Mouse (Mus musculus): ENCODE data around the gene Hes7. TPM values are rescaled to one million over a fixed set of nuclear protein-coding genes. Genes with fewer than 3 reads are reported as not detected.
"Not testable (repeated sequence)": the region's sequence is repeated elsewhere in the genome, so short reads cannot be mapped to it uniquely, and the experiment has no call there.

Hes7 gene
- total RNA-seq, 2 experiments from 2014 or later = not detected

GRCm38 (mm10) chr11:69087082-69087481 lies 33.1 kb upstream of the Hes7 start:
- intact Hi-C loops (cut with DNase I) = no loop called here
- no peak for DNase-seq

GRCm38 (mm10) chr11:69087597-69087996 lies 32.6 kb upstream of the Hes7 start:
- intact Hi-C loops (cut with DNase I) = no loop called here
- no peak for DNase-seq

- intact Hi-C loops (cut with DNase I) = loop anchor here (2.0 kb wide), 1 partner anchor 15 kb away; no protein-coding TSS in a partner anchor
- DNase-seq = peak; percentile 88 to 90
These were observed 31.9 kb upstream of the Hes7 start, which contains the start of gene Vamp2 for GRCm38 (mm10) chr11:69088103-69088855. Gene Vamp2 (plus strand): TSS chr11:69088490.

GRCm38 (mm10) chr11:69088856-69089615 lies 31.2 kb upstream of the Hes7 start:
- no peak for DNase-seq
- intact Hi-C loops (cut with DNase I) = loop anchor here (2.0 kb wide), 1 partner anchor 16 kb away; no protein-coding TSS in a partner anchor

GRCm38 (mm10) chr11:69089616-69090290 lies 30.5 kb upstream of the Hes7 start:
- DNase-seq = no peak
- intact Hi-C loops (cut with DNase I) = loop anchor here (2.0 to 10.0 kb wide), 3 partner anchors 17 to 895 kb away; partner anchors contain the start of genes Ctdnep1, Elp5 and Kdm6b

GRCm38 (mm10) chr11:69090367-69090766 lies 29.8 kb upstream of the Hes7 start:
- no peak for DNase-seq
- intact Hi-C loops (cut with DNase I) = loop anchor here (10.0 kb wide), 2 partner anchors 324 to 894 kb away; partner anchors contain the start of genes Ctdnep1, Elp5 and Kdm6b

GRCm38 (mm10) chr11:69091566-69092385 lies 28.4 kb upstream of the Hes7 start:
- intact Hi-C loops (cut with DNase I) = loop anchor here (10.0 kb wide), 2 partner anchors 323 to 893 kb away; partner anchors contain the start of genes Ctdnep1, Elp5 and Kdm6b
- no peak for DNase-seq

- DNase-seq = peak; percentile 86 to 87
These were observed 27.8 kb upstream of the Hes7 start for GRCm38 (mm10) chr11:69092386-69092751.

GRCm38 (mm10) chr11:69092871-69093270 lies 27.3 kb upstream of the Hes7 start:
- intact Hi-C loops (cut with DNase I) = loop anchor here (10.0 kb wide), 2 partner anchors 322 to 892 kb away; partner anchors contain the start of genes Ctdnep1, Elp5 and Kdm6b

More at GRCm38 (mm10) chr11:69092386-69092751, 27.8 kb upstream of the Hes7 start:
- intact Hi-C loops (cut with DNase I) = loop anchor here (10.0 kb wide), 2 partner anchors 322 to 892 kb away; partner anchors contain the start of genes Ctdnep1, Elp5 and Kdm6b

GRCm38 (mm10) chr11:69093856-69094255 lies 26.3 kb upstream of the Hes7 start:
- DNase-seq = not testable (repeated sequence)
- intact Hi-C loops (cut with DNase I) = loop anchor here (10.0 kb wide), 2 partner anchors 321 to 891 kb away; partner anchors contain the start of genes Ctdnep1, Elp5 and Kdm6b

More at GRCm38 (mm10) chr11:69092871-69093270, 27.3 kb upstream of the Hes7 start:
- DNase-seq = no peak

GRCm38 (mm10) chr11:69094697-69095429 lies 25.3 kb upstream of the Hes7 start, which contains the start of gene Per1:
Gene Per1 (plus strand): TSS chr11:69095217.
- intact Hi-C loops (cut with DNase I) = loop anchor here (10.0 kb wide), 2 partner anchors 320 to 890 kb away; partner anchors contain the start of genes Ctdnep1, Elp5 and Kdm6b
- peak; percentile 96 to 98 for DNase-seq

- DNase-seq = no peak
- intact Hi-C loops (cut with DNase I) = loop anchor here (10.0 kb wide), 2 partner anchors 319 to 889 kb away; partner anchors contain the start of genes Ctdnep1, Elp5 and Kdm6b
These were observed 24.5 kb upstream of the Hes7 start for GRCm38 (mm10) chr11:69095511-69096231.

- intact Hi-C loops (cut with DNase I) = loop anchor here (10.0 kb wide), 2 partner anchors 318 to 888 kb away; partner anchors contain the start of genes Ctdnep1, Elp5 and Kdm6b
These were observed 23.7 kb upstream of the Hes7 start for GRCm38 (mm10) chr11:69096360-69096986.

GRCm38 (mm10) chr11:69096987-69097900 lies 23.0 kb upstream of the Hes7 start:
- intact Hi-C loops (cut with DNase I) = loop anchor here (10.0 kb wide), 2 partner anchors 318 to 888 kb away; partner anchors contain the start of genes Ctdnep1, Elp5 and Kdm6b
- peak; percentile 99 to 100 for DNase-seq

More at GRCm38 (mm10) chr11:69096360-69096986, 23.7 kb upstream of the Hes7 start:
- no peak for DNase-seq

GRCm38 (mm10) chr11:69098039-69098761 lies 22.0 kb upstream of the Hes7 start:
- intact Hi-C loops (cut with DNase I) = loop anchor here (10.0 kb wide), 2 partner anchors 317 to 887 kb away; partner anchors contain the start of genes Ctdnep1, Elp5 and Kdm6b
- no peak for DNase-seq
